Mouse (Mus musculus) hindbrain, embryonic 10.5 days (tissue): ENCODE results near the gene C1ql4. TPM values are rescaled to one million over a fixed set of nuclear protein-coding genes. Genes with fewer than 3 reads are reported as not detected.

Source experiments
- DNase-seq: peaks from one replicate; pipeline ENCODE4 v3.0.0-alpha.2; 2017; ENCODE audit warnings: low spot score
- H3K27ac ChIP-seq: fragments of 300-500 bp; sonication (generic); 2 replicates; pipeline ENCODE4 v1.5.1; 2016; ENCODE audit warnings: mild to moderate bottlenecking, moderate library complexity
- H3K27me3 ChIP-seq: fragments of 300-500 bp; sonication (generic); 2 replicates; pipeline ENCODE4 v1.6.1; 2016; ENCODE audit warnings: mild to moderate bottlenecking; ENCODE audit not compliant: poor library complexity, insufficient read depth, severe bottlenecking
- H3K36me3 ChIP-seq: fragments of 300-500 bp; sonication (generic); 2 replicates; pipeline ENCODE4 v1.6.1; 2016; ENCODE audit warnings: mild to moderate bottlenecking, moderate library complexity
- H3K4me1 ChIP-seq: fragments of 300-500 bp; sonication (generic); replicated peaks from 2 replicates; pipeline ENCODE4 v1.6.1; 2016; ENCODE audit warnings: mild to moderate bottlenecking
- H3K4me3 ChIP-seq: fragments of 300-500 bp; sonication (generic); 2 replicates; pipeline ENCODE4 v1.5.1; 2016; ENCODE audit warnings: mild to moderate bottlenecking, moderate library complexity
- H3K9me3 ChIP-seq: fragments of 300-500 bp; sonication (generic); 2 replicates; pipeline ENCODE4 v1.6.1; 2016; ENCODE audit warnings: mild to moderate bottlenecking, moderate library complexity
- WGBS: fragments of 180-500 bp; shearing (Covaris S2); methylation state at CpG from one replicate; pipeline ENCODE4 v1.1.7; 2016; 5-methylcytosine and 5-hydroxymethylcytosine counted together
- polyA plus RNA-seq: library from polyadenylated mRNA; unstranded; fragments of >200 nt; fragmentation: Nextera tagmentation; extraction: Ambion mirVana; gene quantifications from 2 replicates; pipeline ENCODE4 v1.2.1, GENCODE M21; 2016

C1ql4 gene
- polyA plus RNA-seq, 1 experiment from 2014 or later, result 8.7 TPM

DNA sequence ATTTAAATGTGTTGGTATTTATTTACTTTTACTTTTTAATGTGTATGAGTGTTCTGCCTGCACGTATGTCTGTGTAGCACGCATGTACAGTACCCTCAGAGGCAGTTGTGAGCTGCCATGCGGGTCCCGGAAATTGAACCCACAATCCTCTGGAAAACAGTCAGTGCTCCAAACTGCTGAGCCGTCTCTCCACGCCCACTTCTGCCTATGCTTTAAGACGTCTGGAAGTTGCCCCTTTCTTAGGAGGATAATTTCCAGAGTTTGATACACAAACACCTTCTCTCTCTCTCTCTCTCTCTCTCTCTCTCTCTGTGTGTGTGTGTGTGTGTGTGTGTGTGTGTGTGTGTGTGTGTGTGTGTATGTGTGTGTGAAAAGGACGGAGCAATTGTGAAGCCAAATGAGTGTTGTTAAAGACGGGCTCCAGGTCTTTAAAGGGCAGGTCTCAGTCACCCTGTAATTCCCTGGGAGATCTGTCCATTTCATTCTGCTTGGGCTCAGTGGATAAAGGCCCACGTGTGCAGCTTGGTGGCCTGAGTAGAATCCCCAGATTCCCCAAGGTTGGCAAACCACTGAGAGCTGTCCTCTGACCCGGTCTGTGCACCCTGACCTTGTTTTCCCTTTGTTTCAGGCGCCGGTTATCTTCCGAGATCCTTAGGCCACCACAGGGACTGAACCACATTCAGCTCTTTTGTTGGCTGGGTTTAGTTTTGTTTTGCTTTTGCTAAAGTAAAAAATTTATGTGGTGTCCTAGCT, 26.9 kb upstream of the C1ql4 start:
- Histone ChIP-seq H3K36me3 (no peaks in the 10 kb centered on the region), H3K4me1 (peaks cover 14% of the 10 kb centered on the region), H3K27ac (peak overlapping the region; percentile 64; the same call in 1 of the 2 replicates), H3K27me3 (no peaks in the 10 kb centered on the region), H3K4me3 (no peak overlapping the region), H3K9me3 (no peaks in the 10 kb centered on the region)
- WGBS, result 39% methylated on average over 14 of the region's 14 CpGs
- no peak for DNase-seq

DNA sequence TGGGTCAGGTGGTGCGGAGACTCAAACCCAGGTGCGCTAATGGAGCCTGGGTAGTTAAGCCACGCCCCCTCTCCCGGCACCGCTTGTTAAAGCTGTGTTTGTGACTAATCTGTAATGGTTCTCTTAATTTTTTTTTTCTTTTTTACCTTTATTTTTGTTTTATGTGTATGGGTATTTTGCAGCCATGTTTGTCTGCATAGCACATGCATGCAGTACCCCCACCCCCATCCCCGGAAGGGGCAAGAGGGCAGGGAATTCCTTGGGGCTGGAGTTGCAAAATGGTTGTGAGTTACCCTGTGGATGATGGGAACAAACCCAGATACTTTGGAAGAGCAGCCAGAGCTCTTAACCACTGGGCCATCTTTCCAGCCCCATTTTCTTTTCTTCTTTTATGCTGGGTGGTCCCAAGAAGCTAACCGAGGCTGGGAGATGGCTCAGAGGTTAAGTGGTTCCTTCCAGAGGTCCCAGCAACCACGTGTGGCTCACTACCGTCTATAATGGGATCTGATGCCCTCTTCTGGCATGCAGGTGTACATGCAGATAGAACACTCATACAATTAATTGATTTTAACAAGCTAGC, 25.9 kb upstream of the C1ql4 start:
- no peak for DNase-seq
- H3K4me3 ChIP-seq, result peak overlapping the region; percentile 20; the same call in 1 of the 2 replicates
- peaks cover 14% of the 10 kb centered on the region for H3K4me1 ChIP-seq
- H3K9me3 ChIP-seq, result no peaks in the 10 kb centered on the region
- H3K27ac ChIP-seq, result no peak overlapping the region
- no peaks in the 10 kb centered on the region for H3K36me3 ChIP-seq
- WGBS, result 8% methylated on average over 9 of the region's 9 CpGs
- H3K27me3 ChIP-seq, result no peaks in the 10 kb centered on the region

GRCm38 (mm10) chr15:99112843-99113395, 25.3 kb upstream of the C1ql4 start:
- no peak overlapping the region for H3K27ac ChIP-seq
- 64% methylated on average over 11 of the region's 11 CpGs for WGBS
- H3K27me3 ChIP-seq, result no peaks in the 10 kb centered on the region
- no peaks in the 10 kb centered on the region for H3K9me3 ChIP-seq
- no peaks in the 10 kb centered on the region for H3K36me3 ChIP-seq
- no peak for DNase-seq
- peak overlapping the region; percentile 20; the same call in 1 of the 2 replicates for H3K4me3 ChIP-seq
- peaks cover 14% of the 10 kb centered on the region for H3K4me1 ChIP-seq

- DNase-seq, result no peak
- H3K4me1 ChIP-seq, result peaks cover 14% of the 10 kb centered on the region
- H3K36me3 ChIP-seq, result no peaks in the 10 kb centered on the region
- H3K4me3 ChIP-seq, result no peak overlapping the region
- WGBS, result 71% methylated on average over 4 of the region's 4 CpGs
- H3K9me3 ChIP-seq, result no peaks in the 10 kb centered on the region
- H3K27me3 ChIP-seq, result no peaks in the 10 kb centered on the region
- H3K27ac ChIP-seq, result no peak overlapping the region
Observed at GRCm38 (mm10) chr15:99111809-99112208, 24.2 kb upstream of the C1ql4 start.

DNA sequence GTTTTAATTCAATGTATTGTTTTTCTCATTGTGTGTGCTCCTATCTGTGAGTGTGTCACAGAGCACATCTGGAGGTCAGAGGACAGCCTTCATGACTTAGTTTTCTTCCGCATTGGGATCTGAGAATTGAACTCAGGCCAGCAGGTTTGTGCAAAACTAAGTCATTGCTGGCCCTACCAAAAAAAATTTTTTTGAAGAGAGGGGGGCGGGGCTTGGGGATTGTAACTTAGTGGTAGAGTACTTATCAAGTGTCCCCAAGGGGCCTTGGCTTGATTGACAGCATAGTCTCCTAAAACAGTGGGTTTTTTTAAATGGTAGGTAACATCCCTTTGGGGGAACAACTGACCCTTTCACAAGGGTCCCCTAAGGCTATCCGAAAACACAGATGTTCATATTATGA, 23.5 kb upstream of the C1ql4 start:
- Histone ChIP-seq H3K27ac (no peak overlapping the region), H3K9me3 (no peaks in the 10 kb centered on the region), H3K36me3 (no peaks in the 10 kb centered on the region), H3K4me1 (peaks cover 14% of the 10 kb centered on the region), H3K27me3 (no peaks in the 10 kb centered on the region), H3K4me3 (no peak overlapping the region)
- no peak for DNase-seq
- 90% methylated on average over 3 of the region's 3 CpGs for WGBS

DNA sequence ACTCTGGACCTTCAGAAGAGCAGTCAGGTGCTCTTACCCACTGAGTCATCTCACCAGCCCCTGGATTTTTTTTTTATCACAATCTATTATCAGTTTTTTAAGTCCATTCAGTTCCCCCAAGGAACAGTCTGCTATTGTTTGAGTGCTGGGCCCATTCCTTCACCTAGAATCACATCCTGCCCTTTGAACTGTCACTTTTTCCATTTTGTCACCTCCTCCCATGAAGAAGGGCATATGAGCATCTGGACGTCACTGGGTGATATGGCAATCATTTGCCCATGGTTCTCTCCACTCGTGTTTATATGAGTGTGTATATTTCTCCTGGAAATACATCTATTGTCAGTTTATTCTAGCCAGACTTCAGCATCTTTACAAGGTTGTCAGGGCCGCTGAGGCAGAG, 20.2 kb upstream of the C1ql4 start:
- no peak overlapping the region for H3K27ac ChIP-seq
- no peak for DNase-seq
- no peaks in the 10 kb centered on the region for H3K9me3 ChIP-seq
- no peaks in the 10 kb centered on the region for H3K36me3 ChIP-seq
- H3K4me3 ChIP-seq, result no peak overlapping the region
- no peaks in the 10 kb centered on the region for H3K4me1 ChIP-seq
- H3K27me3 ChIP-seq, result no peaks in the 10 kb centered on the region
- WGBS, result 86% methylated on average over 3 of the region's 3 CpGs

- H3K27me3 ChIP-seq, result peaks cover 13% of the 10 kb centered on the region
- H3K4me1 ChIP-seq, result no peaks in the 10 kb centered on the region
- no peaks in the 10 kb centered on the region for H3K9me3 ChIP-seq
- H3K4me3 ChIP-seq, result no peak overlapping the region
- H3K36me3 ChIP-seq, result no peaks in the 10 kb centered on the region
- H3K27ac ChIP-seq, result no peak overlapping the region
- no peak for DNase-seq
- 81% methylated on average over 7 of the region's 7 CpGs for WGBS
Observed at GRCm38 (mm10) chr15:99105238-99105637, 17.6 kb upstream of the C1ql4 start.

DNA sequence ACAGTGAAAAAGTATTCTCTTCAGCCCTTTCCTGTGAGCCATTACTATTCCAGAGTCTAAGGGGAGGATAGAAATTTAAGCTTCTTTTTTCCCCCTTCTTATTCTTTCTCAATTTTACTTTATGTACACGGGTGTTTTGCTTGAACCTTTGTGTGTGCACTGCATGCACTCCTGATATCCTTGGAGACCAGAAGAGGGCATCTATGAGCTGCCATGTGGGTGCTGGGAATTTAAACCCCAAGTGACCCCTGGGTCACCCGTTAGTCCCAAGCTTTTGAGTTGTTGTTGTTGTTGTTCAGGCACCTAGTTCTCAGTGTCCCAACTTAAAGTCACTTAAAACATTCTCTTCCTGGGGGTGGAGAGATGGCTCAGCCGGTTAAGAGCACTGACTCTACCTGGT, 12.4 kb upstream of the C1ql4 start:
- Histone ChIP-seq H3K27me3 (peaks cover 66% of the 10 kb centered on the region), H3K4me1 (peaks cover 45% of the 10 kb centered on the region), H3K36me3 (no peaks in the 10 kb centered on the region), H3K27ac (no peak overlapping the region), H3K9me3 (no peaks in the 10 kb centered on the region), H3K4me3 (no peak overlapping the region)
- DNase-seq, result no peak
- 52% methylated on average over 3 of the region's 3 CpGs for WGBS

DNA sequence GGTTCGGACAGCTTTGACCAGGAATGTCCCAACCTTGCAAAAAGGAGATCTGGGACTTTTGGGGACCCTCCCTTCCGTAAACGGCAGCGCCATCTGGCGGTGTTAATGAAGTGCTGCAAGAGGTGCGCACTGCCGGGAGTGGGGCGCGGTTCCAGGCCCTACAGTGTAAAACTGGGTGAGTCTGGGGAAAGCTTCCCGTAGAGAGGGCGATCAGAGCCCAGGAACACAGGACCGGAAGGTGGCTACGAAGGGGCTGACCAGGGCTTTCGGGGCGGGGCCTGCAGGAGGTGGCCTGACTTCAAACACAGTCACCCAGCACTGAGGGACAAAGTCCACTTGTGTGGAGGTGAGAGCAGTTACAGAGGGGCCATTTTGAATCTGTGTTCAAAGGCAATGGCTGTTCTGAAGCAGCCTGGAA, 11.5 kb upstream of the C1ql4 start:
- Histone ChIP-seq H3K36me3 (no peaks in the 10 kb centered on the region), H3K27me3 (peaks cover 72% of the 10 kb centered on the region), H3K4me1 (peaks cover 51% of the 10 kb centered on the region), H3K27ac (0 out of 2 replicates have a peak overlapping the region, but pooled peaks have one; percentile 17), H3K9me3 (no peaks in the 10 kb centered on the region), H3K4me3 (peak overlapping the region; percentile 52)
- 2% methylated on average over 15 of the region's 15 CpGs for WGBS
- DNase-seq, result peak; percentile 74

GRCm38 (mm10) chr15:99098493-99098861, 10.9 kb upstream of the C1ql4 start:
- Histone ChIP-seq H3K4me3 (peak overlapping the region; percentile 52), H3K4me1 (peaks cover 57% of the 10 kb centered on the region), H3K9me3 (no peaks in the 10 kb centered on the region), H3K27me3 (peaks cover 76% of the 10 kb centered on the region), H3K27ac (peak overlapping the region; percentile 81; the same call in 1 of the 2 replicates), H3K36me3 (no peaks in the 10 kb centered on the region)
- WGBS, result under 1% methylated on average over 9 of the region's 9 CpGs
- DNase-seq, result no peak

- Histone ChIP-seq H3K36me3 (no peaks in the 10 kb centered on the region), H3K9me3 (no peaks in the 10 kb centered on the region), H3K27ac (peak overlapping the region; percentile 81), H3K4me1 (peaks cover 62% of the 10 kb centered on the region), H3K27me3 (peaks cover 82% of the 10 kb centered on the region), H3K4me3 (peak overlapping the region; percentile 52)
- peak; percentile 64 for DNase-seq
- under 1% methylated on average over 39 of the region's 39 CpGs for WGBS
Observed at GRCm38 (mm10) chr15:99097840-99098492, 10.3 kb upstream of the C1ql4 start.

DNA sequence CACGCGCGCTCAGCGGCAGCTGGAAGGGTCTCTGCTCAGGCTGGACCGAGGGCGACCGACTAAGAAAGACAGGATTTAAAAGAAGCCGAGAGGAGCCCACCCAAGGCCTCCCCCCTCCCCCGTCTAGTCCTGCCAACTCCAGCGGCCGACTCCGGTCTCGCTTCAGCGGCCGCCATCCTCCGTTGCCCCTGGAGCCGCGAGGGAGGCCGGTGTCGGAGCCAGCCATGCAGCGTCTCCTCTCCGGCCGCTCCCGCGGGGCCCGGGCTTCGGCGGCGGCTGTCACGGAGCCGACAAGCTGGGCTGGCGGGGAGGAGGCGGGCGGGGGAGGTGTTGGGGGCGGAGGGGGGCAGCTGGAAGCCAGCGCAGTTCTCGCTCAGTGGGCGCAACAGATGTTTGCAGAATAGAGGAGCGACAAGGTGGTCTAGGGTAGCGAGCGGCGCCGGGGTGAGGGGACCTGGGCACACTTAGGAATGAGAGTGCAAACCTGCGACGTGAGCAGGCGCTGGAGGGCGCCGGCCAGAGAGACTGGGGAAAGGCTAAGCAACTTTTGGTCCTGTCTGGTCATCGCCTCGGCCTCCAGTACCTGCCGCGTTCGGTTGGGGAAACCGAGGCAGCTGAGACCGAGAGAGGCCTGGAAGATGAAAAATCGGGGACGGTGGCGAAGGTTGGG, 9.3 kb upstream of the C1ql4 start:
- H3K27me3 ChIP-seq, result peaks cover 92% of the 10 kb centered on the region
- peak; percentile 69 for DNase-seq
- H3K9me3 ChIP-seq, result no peaks in the 10 kb centered on the region
- H3K27ac ChIP-seq, result peak overlapping the region; percentile 81
- whole genome bisulfite sequencing, result under 1% methylated on average over 58 of the region's 58 CpGs
- no peaks in the 10 kb centered on the region for H3K36me3 ChIP-seq
- H3K4me3 ChIP-seq, result peak overlapping the region; percentile 52
- peaks cover 70% of the 10 kb centered on the region for H3K4me1 ChIP-seq
